Mouse (Mus musculus) olfactory bulb, adult 2 months (tissue): ENCODE data around the gene Pzp.

Source experiments
- CTCF ChIP-seq: fragments of 200-500 bp; IDR thresholded peaks from 2 replicates; pipeline ENCODE4 v1.5.1; 2012; ENCODE audit warnings: low read depth, mild to moderate bottlenecking, low read length, moderate library complexity; ENCODE audit not compliant: insufficient read depth
- POLR2A ChIP-seq: fragments of 200-500 bp; IDR thresholded peaks from 2 replicates; pipeline ENCODE4 v1.6.1; 2012; ENCODE audit warnings: mild to moderate bottlenecking, low read depth, low read length, moderate library complexity; ENCODE audit not compliant: insufficient read depth

GRCm38 (mm10) chr6:128505676-128506236, 20.8 kb downstream of the Pzp start:
- TF ChIP-seq CTCF (no peak), POLR2A (no peak)
